Mouse (Mus musculus) limb, embryonic 15.5 days (tissue): ENCODE data around the gene Nudt10. TPM values are rescaled to one million over a fixed set of nuclear protein-coding genes. Genes with fewer than 3 reads are reported as not detected.
"Not testable (repeated sequence)": the region's sequence is repeated elsewhere in the genome, so short reads cannot be mapped to it uniquely, and the experiment has no call there.

Source experiments
- ATAC-seq: fragments of 200-750 bp; cut with Nextera tagmentation; 2 replicates; pipeline ENCODE4 v1.8.0; 2017; ENCODE audit warnings: low read depth, moderate TSS enrichment; ENCODE audit not compliant: insufficient number of reproducible peaks, low FRiP score, low TSS enrichment
- H3K27ac ChIP-seq: fragments of 300-500 bp; sonication (generic); 2 replicates; pipeline ENCODE4 v1.5.1; 2015; ENCODE audit warnings: moderate library complexity, mild to moderate bottlenecking, inconsistent platforms
- H3K27me3 ChIP-seq: fragments of 300-500 bp; sonication (generic); 2 replicates; pipeline ENCODE4 v1.6.1; 2015; ENCODE audit warnings: inconsistent platforms
- H3K36me3 ChIP-seq: fragments of 300-500 bp; sonication (generic); 2 replicates; pipeline ENCODE4 v1.6.1; 2015; ENCODE audit warnings: inconsistent platforms
- H3K4me1 ChIP-seq: fragments of 300-500 bp; sonication (generic); 2 replicates; pipeline ENCODE4 v1.6.1; 2015; ENCODE audit warnings: inconsistent platforms
- H3K4me2 ChIP-seq: fragments of 300-500 bp; sonication (generic); 2 replicates; pipeline ENCODE4 v1.6.1; 2015; ENCODE audit warnings: mild to moderate bottlenecking, inconsistent platforms
- H3K4me3 ChIP-seq: fragments of 300-500 bp; sonication (generic); 2 replicates; pipeline ENCODE4 v1.5.1; 2015; ENCODE audit warnings: mild to moderate bottlenecking, inconsistent platforms
- H3K9ac ChIP-seq: fragments of 300-500 bp; sonication (generic); 2 replicates; pipeline ENCODE4 v1.6.1; 2015; ENCODE audit warnings: inconsistent platforms
- H3K9me3 ChIP-seq: fragments of 300-500 bp; sonication (generic); 2 replicates; pipeline ENCODE4 v1.6.1; 2016; ENCODE audit warnings: inconsistent platforms
- WGBS: fragments of 180-500 bp; shearing (Covaris S2); methylation state at CpG from one replicate; pipeline ENCODE4 v1.1.7; 2015; 5-methylcytosine and 5-hydroxymethylcytosine counted together
- polyA plus RNA-seq: library from polyadenylated mRNA; unstranded; fragments of >200 nt; fragmentation: Nextera tagmentation; extraction: Ambion mirVana; gene quantifications from 2 replicates; pipeline ENCODE4 v1.2.1, GENCODE M21; 2015

The Nudt10 gene
- 3.0 and 4.4 TPM in 2 replicates for polyA plus RNA-seq

DNA sequence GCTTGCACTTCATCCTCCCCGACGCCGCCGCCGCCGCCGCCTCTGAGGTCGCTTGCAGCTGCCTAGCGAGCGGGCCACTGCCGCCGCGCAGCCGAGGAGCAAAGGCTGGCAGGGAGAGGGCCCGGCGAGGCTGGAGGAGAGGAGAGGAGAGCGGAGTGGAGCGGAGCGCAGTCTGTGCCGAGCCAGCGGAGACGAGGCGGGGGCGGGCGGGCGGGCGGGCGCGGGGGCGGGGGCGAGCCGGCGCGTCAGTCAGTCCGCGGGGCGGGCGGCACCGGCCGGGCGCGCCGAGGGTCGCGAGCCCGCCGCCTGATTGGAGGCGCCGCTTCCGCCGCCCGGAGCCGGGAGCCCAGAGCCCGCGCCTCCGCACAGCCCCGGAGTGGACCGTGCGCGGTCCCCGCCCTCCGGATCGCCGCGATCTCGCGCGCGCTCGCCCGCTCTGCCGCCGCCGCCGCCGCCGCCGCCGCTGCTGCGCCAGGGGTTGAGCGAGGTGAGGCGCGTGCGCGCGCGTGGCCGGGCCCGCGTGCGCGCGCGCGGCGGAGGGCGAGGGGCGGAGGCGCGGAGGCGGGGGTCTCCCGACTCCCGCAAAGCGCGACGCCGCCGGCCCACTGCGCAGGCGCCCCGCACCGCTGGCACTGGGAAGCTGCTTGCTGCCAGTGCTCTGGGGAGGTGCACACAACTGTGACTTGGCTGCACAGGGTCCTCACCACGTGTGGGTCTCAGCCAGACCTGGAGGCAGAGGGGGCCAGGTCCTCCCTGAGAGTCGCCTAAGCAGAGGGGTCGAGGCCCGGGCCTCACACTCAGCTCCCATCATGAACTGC is at the start of gene Nudt10:
TSS of gene Nudt10 (minus strand) at position 193 of the 818 bp plus-strand sequence.
- H3K4me3 ChIP-seq = peak within 1 kb of the TSS; percentile 32
- not testable (repeated sequence) for H3K9ac ChIP-seq, H3K27ac ChIP-seq, H3K9me3 ChIP-seq, H3K36me3 ChIP-seq, H3K27me3 ChIP-seq, H3K4me1 ChIP-seq
- ATAC-seq = peak; percentile 72
- H3K4me2 ChIP-seq = peak within 1 kb of the TSS; percentile 31
- WGBS = 20% methylated on average over 7 of the region's 116 CpGs

DNA sequence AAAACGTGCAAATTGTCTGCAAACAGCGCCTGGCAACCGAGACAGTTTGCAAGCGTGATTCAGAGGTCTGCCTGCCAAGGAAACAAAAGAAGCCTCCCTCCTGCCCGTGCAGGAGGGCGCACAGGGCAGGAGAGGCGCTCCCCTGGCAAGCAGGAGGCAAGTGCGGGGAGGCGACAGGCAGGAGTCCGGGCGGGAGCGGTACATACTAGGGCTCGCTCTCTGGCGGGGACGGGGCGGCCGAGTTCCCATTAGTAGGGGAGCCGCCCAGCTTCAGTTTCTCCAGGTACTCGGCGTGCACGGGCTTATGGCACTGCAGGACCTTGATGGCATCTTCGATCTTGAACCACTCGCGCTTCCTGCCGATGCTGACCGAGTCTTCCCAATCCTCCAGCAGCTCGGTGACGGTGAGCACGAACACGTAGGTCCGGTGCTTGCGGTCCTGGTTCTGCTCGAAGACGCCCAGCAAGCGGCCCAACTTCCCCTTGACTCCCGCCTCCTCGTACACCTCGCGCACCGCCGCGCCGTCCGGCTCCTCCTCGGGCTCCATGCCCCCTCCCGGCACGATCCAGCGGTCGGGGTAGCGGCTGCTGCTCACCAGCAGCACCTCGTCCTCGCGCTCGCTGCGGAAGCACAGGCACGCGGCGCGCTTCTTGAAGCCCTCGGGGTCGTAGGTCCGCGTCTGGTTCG is 536 bp downstream of the Nudt10 start:
- peak overlapping the region; percentile 32 for H3K4me3 ChIP-seq
- H3K4me1 ChIP-seq, H3K27ac ChIP-seq, H3K36me3 ChIP-seq, H3K9ac ChIP-seq, H3K27me3 ChIP-seq, H3K9me3 ChIP-seq: not testable (repeated sequence)
- peak overlapping the region; percentile 31 for H3K4me2 ChIP-seq
- 0 out of 2 replicates have a peak, but pooled peaks have one; percentile 24 for ATAC-seq
- WGBS = 3% methylated on average over 12 of the region's 64 CpGs

DNA sequence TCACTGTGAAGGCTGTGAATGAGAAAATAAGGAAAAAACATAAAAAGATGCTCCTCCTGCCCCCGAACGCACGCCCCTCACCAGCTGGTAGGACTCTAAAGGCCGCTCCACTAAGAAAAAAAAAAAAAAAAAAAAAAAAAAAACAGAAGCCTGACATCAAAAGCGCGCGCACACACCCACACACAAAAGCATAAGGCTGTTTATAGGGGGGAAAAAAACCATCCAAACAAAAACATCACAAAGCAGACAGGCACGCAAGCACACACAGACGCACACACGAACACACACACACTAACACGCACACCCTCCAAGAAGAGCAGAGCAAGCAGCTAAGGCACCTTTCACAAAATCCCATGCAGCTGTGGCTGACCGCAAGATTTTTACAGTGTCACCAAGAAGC is 1.1 kb downstream of the Nudt10 start:
- Histone ChIP-seq H3K4me2 (peak overlapping the region; percentile 31), H3K9me3 (no peaks in the 10 kb centered on the region), H3K4me3 (peak overlapping the region; percentile 32), H3K27ac (no peak overlapping the region), H3K4me1 (no peaks in the 10 kb centered on the region), H3K27me3 (no peaks in the 10 kb centered on the region), H3K36me3 (no peaks in the 10 kb centered on the region), H3K9ac (no peak overlapping the region)
- 20% methylated on average over 12 of the region's 12 CpGs for WGBS
- no peak for ATAC-seq

Other genes with a start within 250 kb of the Nudt10 start
- gene Nudt11, start 125.6 kb downstream of the Nudt10 start, polyA plus RNA-seq = 2.7 and 3.3 TPM in 2 replicates
- gene AU022751, start 89.6 kb downstream of the Nudt10 start, polyA plus RNA-seq = not detected in 2 replicates
- 0.31 and 0.36 TPM in 2 replicates for gene Bmp15, start 147.7 kb upstream of the Nudt10 start, polyA plus RNA-seq
- 4.4 and 5.2 TPM in 2 replicates for gene Shroom4, start 226.8 kb upstream of the Nudt10 start, polyA plus RNA-seq